Mouse (Mus musculus): ENCODE measurements around the gene 1500011B03Rik.
A peak's percentile ranks its signal among the peaks of the same experiment; 100 is the strongest.
"Not testable (repeated sequence)": the region's sequence is repeated elsewhere in the genome, so short reads cannot be mapped to it uniquely, and the experiment has no call there.

Gene 1500011B03Rik

GRCm38 (mm10) chr5:114822796-114823688 is at the start of gene 1500011B03Rik:
TSS of gene 1500011B03Rik (minus strand) at chr5:114823468.
- DNase-seq (ENCODE audit: low read depth, low spot score), result no peak

DNA sequence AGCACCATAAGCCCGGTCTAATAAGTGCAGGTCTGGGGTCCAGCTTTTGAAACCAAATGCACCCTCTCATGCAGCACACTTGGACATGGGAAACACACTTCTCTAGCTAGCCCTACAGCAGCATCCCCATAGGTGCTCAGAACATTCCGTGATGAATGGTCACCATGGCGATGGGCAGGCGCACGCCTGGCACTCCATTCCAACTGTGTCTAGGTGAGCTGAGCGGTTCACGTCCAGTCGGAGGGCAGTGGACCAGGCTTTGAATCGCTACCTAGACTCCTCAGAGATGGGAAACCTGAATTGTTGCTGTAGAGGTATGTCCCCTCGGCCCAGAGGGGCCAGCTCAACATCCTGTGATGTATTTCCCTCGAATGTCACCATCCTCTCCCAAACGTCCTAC is 42.0 kb upstream of the 1500011B03Rik start:
- no peak for DNase-seq (ENCODE audit: low read depth, low spot score)

- no peak for DNase-seq (ENCODE audit: low read depth, low spot score)
These were observed 41.5 kb upstream of the 1500011B03Rik start for GRCm38 (mm10) chr5:114864813-114865212.

DNA sequence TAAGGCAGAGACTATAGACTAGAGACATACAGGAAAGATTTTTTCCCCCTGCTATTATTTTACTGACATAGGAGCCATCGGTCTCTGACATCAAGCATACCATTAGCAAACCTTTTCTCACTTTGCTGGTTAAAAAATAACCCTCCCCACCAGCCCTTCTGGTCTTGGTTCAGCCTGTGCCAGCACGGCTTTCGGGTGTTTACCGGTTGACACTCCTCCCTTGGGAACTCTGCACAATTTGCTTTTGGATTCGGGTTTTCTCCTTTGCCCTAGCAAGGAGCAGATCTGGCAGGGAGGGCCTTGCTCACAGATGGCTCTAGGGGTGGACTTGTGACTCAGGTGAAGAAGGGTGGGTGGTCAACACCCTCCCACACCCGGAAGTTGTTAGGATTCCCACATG is 38.5 kb upstream of the 1500011B03Rik start:
- DNase-seq (ENCODE audit: low read depth, low spot score), result no peak

DNA sequence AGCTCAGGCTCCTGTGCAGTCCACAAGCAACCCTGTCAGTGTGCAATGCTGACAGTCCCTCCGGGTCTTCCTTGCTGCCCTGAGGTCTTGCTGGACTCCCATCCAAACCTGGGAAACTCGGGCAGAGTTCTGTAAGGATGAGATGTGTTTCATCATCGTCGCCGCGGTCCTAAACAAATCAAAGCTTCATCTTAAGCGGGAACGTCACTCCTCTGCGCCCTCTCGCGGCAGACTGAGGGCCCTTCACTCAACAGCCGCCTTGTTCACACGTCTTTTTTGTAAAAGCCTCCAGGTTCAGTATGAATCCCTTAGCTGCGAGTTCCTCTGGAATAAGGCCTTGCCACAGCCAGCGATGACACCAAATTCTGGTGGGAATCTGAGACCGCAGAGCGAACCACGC is 36.0 kb upstream of the 1500011B03Rik start:
- peak; percentile 44 for DNase-seq (ENCODE audit: low read depth, low spot score)

DNA sequence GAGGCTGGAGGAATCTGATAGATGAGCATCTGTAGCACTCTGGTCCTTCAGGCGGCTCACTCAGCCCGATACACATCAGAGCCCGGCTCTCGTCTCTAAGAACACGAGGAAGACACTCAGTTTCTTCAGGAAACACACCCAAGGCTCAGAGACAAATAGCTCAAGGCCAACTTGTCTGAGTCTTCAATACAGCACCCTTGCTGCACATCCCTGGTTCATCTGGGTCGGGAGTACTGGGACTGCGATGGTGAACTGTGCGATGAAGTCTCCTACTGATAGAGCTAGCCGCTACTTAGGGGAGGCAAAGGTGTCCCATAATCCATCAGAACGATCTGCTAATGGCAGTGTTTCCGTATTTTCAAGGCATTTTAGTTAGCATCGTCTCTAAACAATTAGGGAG is 35.3 kb upstream of the 1500011B03Rik start, which contains the start of gene Gm9936:
Gene Gm9936, minus strand, starts transcription at position 101 of the 400 bp plus-strand sequence.
- DNase-seq (ENCODE audit: low read depth, low spot score), result no peak

DNA sequence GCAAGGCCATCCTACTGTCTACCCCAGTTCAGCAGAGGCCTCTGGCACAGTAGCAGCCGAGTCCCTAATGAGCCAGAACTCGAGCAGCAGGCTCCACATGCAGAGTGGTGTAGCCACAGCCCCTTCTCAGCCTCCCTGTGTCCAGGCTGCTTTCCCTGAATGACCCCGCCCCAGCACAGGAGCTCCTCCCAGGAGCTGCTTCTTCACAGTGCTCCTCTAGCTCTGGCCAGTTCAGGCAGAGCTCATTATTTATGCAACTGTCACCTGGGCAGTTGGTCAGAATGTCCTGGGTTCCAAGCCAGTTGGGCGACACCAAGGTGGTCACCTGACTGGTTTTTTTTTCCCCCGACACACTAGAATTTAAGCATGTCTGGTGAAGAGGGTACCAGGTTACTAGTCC is 30.1 kb upstream of the 1500011B03Rik start, which contains the start of gene 4930519G04Rik:
Gene 4930519G04Rik, plus strand, starts transcription at position 301 of the 400 bp plus-strand sequence.
- not testable (repeated sequence) for DNase-seq (ENCODE audit: low read depth, low spot score)

DNA sequence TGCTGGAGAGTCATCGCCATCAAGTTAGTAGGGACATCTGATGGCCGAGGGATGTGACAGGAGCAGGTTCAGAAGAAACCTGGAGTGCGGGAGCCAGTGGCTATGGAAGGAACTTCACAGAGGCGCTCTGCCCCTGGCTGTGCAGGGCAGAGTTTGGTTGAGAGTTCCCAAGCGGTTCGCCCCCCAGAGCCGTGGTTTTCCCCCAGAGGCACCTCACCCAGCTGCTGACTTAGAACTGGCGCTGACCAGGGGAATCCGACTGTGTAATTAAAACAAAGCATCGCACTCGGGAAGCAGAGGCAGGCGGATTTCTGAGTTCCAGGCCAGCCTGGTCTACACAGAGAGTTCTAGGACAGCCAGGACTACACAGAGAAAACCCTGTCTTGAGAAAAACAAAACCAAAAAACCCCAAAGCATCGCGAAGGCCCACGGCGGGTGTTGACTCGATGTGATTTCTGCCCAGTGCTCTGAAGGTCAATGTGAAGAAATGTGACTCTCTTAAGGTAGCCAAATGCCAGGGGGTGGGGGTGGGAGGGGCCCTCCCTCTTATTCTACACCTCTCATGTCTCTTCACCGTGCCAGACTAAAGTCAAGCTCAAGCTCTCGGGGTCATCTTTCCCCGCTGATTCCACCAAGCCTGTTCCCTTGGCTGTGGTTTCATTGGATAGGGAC is 28.4 kb upstream of the 1500011B03Rik start:
- DNase-seq (ENCODE audit: low read depth, low spot score), result no peak

DNA sequence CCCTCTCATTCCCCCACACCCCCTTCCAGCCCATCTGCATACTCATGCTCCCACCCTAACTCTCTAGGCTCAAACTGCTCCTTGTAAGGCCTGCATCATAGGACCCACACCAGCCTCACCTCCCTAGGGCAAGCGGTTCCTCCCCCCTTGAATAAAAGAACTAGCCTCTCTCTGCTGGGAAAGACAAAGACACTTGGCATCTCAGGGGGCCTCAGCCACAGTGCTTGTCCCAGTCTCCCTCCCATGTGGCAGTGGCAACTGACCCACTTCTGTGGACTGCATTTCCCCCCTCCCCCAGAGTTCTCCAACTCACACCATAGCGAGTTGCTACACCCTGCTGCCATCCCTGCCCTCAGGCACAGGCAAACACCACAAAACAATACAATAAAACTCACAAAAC is 21.1 kb upstream of the 1500011B03Rik start:
- DNase-seq (ENCODE audit: low read depth, low spot score), result not testable (repeated sequence)

- no peak for DNase-seq (ENCODE audit: low read depth, low spot score)
These were observed 19.4 kb upstream of the 1500011B03Rik start for GRCm38 (mm10) chr5:114842674-114843073.

DNA sequence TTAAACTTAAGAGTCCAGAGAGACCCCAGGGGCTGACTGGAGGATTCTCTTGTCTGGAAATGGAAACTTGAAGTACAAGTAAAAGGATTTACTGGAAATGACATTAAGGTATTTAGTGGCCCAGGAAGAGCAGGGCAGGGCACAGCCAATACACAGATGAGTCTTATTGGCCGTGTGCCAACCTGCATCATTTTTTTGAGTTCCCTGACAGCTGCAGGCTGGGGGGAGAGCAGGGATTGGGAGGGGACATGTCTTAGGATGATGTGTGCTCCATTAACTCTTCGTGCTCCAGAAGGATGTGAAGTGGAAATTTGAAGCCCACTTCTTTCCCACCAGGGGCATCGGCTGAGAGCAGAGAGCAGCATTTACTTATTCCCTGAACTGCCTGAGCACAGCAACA is 18.9 kb upstream of the 1500011B03Rik start:
- not testable (repeated sequence) for DNase-seq (ENCODE audit: low read depth, low spot score)

DNA sequence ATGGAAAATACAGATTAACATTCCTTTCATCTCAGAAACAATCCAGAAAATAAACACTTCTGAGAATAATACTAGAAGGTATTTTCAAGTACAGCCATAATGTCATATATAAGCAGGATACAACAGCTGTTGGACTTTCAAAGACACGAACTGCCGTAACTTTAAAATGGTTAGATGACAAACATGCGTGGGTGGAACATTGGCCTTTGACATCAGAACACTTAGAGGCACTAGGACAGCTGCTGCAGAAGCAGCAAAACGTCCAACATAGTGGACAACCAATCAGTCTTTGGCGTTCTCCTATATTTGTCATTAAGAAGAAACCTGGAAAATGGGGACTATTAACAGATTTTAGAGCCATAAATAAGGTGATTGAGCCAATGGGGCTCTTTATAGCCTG is 17.2 kb upstream of the 1500011B03Rik start:
- DNase-seq (ENCODE audit: low read depth, low spot score), result not testable (repeated sequence)

- DNase-seq (ENCODE audit: low read depth, low spot score), result no peak
These were observed 13.6 kb upstream of the 1500011B03Rik start for GRCm38 (mm10) chr5:114836886-114837285.

GRCm38 (mm10) chr5:114829740-114830139 is 6.5 kb upstream of the 1500011B03Rik start:
- no peak for DNase-seq (ENCODE audit: low read depth, low spot score)

DNA sequence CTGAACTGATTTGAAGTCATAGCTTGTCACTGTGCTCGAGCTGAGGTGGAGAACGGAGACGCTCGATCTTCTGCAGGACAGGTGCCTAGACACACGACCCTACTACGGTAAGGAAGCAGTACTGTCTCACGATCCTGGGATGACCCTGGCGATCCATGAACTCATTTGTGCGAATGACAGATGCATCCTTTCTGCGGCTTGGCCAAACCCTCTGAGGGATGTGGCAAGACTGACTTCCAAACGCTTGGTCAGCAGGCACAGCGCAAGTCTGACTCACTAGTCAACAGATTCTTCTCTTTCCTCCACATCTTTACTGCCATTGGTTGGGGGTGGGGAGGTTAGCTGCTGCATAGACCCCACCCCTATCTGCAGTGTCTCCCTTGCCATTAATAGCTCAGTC is 4.2 kb upstream of the 1500011B03Rik start:
- DNase-seq (ENCODE audit: low read depth, low spot score), result peak; percentile 38

GRCm38 (mm10) chr5:114825978-114826691 is 2.9 kb upstream of the 1500011B03Rik start:
- no peak for DNase-seq (ENCODE audit: low read depth, low spot score)

DNA sequence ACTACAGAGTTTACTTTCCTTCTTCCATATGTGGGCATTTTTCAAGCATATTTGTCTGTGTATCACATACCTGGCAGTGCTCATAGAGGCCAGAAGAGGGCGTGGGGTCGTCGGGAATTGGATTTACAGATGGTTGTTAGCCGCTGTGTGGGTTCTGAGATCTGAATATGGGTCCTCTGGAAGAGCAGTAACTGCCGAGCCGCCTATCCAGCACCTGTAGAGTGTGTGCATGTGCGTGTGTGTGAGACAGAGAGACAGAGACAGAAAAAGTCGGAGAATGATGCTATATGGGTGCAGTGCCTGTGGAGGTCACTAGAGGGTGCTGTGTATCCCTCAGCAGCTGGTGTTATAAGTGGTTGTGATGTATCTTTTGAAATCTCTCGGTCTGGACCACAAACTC is 929 bp upstream of the 1500011B03Rik start:
- DNase-seq (ENCODE audit: low read depth, low spot score), result no peak

DNA sequence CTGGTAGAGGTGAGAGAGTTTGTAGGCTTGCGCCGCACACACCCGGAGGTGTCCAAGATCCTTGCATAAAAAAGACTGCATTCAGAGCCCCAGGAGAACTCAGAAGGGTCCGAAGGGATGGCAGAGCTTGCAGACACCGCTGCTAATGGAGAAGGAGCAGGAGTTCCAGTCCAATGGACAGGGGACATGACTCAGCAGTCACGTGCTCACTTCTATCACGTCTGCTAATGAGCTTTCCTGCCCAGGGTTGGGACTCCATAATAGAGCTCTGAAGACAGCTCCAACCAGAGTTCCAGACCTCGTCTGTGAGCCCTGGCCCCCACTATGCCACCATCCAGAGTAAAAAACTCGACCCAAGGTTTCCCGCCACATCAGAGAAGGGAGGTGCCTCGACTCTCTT is 5.1 kb downstream of the 1500011B03Rik start:
- DNase-seq (ENCODE audit: low read depth, low spot score), result no peak

DNA sequence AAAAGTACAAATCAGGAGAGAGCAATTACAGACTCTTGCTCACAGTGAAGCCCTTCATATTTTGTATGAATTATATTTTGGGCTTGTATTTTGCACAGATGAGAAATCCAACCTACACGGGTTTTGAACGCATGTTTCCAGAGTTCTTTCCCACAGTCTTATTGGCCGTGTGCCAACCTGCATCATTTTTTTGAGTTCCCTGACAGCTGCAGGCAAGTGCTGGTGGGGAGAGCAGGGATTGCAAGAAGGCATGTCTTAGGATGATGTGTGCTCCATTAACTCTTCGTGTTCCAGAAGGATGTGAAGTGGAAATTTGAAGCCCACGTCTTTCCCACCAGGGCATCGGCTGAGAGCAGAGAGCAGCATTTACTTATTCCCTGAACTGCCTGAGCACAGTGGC is 6.7 kb downstream of the 1500011B03Rik start:
- no peak for DNase-seq (ENCODE audit: low read depth, low spot score)

GRCm38 (mm10) chr5:114813525-114814181 is 9.6 kb downstream of the 1500011B03Rik start:
- peak; percentile 55 for DNase-seq (ENCODE audit: low read depth, low spot score)

DNA sequence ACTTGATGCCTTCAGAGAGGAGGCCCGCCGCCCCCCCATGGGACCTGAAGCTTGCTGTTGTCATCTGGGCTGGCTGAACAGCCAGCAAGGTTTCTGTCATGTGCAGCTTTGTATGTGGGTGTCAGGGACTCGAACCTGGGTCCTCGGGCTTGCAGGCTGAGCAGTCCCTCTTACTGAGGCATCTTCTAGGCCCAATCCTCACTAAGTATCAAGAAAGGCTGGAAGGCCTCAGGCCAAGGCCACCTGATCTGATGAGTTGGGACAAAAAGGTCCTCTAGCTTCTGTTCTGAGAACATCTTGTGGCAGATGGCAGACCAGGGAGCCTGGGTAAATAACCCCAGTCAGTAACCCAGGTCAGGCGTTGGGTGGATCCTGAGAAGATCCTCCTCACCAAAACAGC is 13.4 kb downstream of the 1500011B03Rik start:
- DNase-seq (ENCODE audit: low read depth, low spot score), result no peak
